Mouse (Mus musculus): Measurements from ENCODE around the gene Ppp1r21. TPM values are rescaled to one million over a fixed set of nuclear protein-coding genes. Genes with fewer than 3 reads are reported as not detected.

Ppp1r21 gene
- total and polyA plus RNA-seq, 3 experiments: 4.6 to 33.5 (median 31.8) TPM

GRCm38 (mm10) chr17:88626347-88626811 lies 96.5 kb downstream of the Ppp1r21 start:
- TF ChIP-seq POLR2AphosphoS5 (IDR thresholded peaks at IDR 0.05; ENCODE audit: insufficient replicate concordance, low read depth, low read length) (no peak), GATA2 (IDR thresholded peaks at IDR 0.05; ENCODE audit: borderline replicate concordance, low read depth, low read length) (no peak), TAL1 (conservative IDR thresholded peaks at IDR 0.05; ENCODE audit: low read depth, low read length) (no peak), CTCF (IDR thresholded peaks at IDR 0.05; ENCODE audit: low read depth, low read length) (no peak), GATA1 (IDR thresholded peaks at IDR 0.05; ENCODE audit: borderline replicate concordance, low read length) (no peak)
- DNase-seq (ENCODE audit: low spot score): no peak
- H3K27me3 ChIP-seq (ENCODE audit: insufficient read depth, low read length): peaks cover 8% of the 10 kb centered on the region; the same call in 1 of the 2 replicates
- H3K36me3 ChIP-seq (replicated peaks): no peaks in the 10 kb centered on the region
- no peaks in the 10 kb centered on the region for H3K9me3 ChIP-seq (replicated peaks)
- no peak overlapping the region for H3K4me3 ChIP-seq (ENCODE audit: low read depth, low read length)
- H3K4me1 ChIP-seq (ENCODE audit: insufficient read depth, low read depth, low read length): no peaks in the 10 kb centered on the region
- no peak for ATAC-seq (ENCODE audit: extremely low read depth, insufficient number of reproducible peaks, low FRiP score, poor library complexity, severe bottlenecking)

- Histone ChIP-seq H3K36me3 (replicated peaks) (no peaks in the 10 kb centered on the region), H3K9me3 (replicated peaks) (no peaks in the 10 kb centered on the region), H3K27me3 (ENCODE audit: insufficient read depth, low read length) (peaks cover 8% of the 10 kb centered on the region; the same call in 1 of the 2 replicates), H3K4me3 (ENCODE audit: low read depth, low read length) (no peak overlapping the region), H3K4me1 (ENCODE audit: insufficient read depth, low read depth, low read length) (no peaks in the 10 kb centered on the region)
- no peak for DNase-seq (ENCODE audit: low spot score)
- TF ChIP-seq TAL1 (conservative IDR thresholded peaks at IDR 0.05; ENCODE audit: low read depth, low read length) (no peak), POLR2AphosphoS5 (IDR thresholded peaks at IDR 0.05; ENCODE audit: insufficient replicate concordance, low read depth, low read length) (no peak), GATA1 (IDR thresholded peaks at IDR 0.05; ENCODE audit: borderline replicate concordance, low read length) (no peak), CTCF (IDR thresholded peaks at IDR 0.05; ENCODE audit: low read depth, low read length) (no peak), GATA2 (IDR thresholded peaks at IDR 0.05; ENCODE audit: borderline replicate concordance, low read depth, low read length) (no peak)
- no peak for ATAC-seq (ENCODE audit: extremely low read depth, insufficient number of reproducible peaks, low FRiP score, poor library complexity, severe bottlenecking)
Observed at GRCm38 (mm10) chr17:88627150-88627549, 97.2 kb downstream of the Ppp1r21 start.

- no peaks in the 10 kb centered on the region for H3K36me3 ChIP-seq (replicated peaks)
- H3K9me3 ChIP-seq (replicated peaks): no peaks in the 10 kb centered on the region
- TF ChIP-seq TAL1 (conservative IDR thresholded peaks at IDR 0.05; ENCODE audit: low read depth, low read length) (no peak), POLR2AphosphoS5 (IDR thresholded peaks at IDR 0.05; ENCODE audit: insufficient replicate concordance, low read depth, low read length) (no peak), CTCF (IDR thresholded peaks at IDR 0.05; ENCODE audit: low read depth, low read length) (no peak), GATA2 (IDR thresholded peaks at IDR 0.05; ENCODE audit: borderline replicate concordance, low read depth, low read length) (no peak), GATA1 (IDR thresholded peaks at IDR 0.05; ENCODE audit: borderline replicate concordance, low read length) (no peak)
- no peak for DNase-seq (ENCODE audit: low spot score)
- H3K4me3 ChIP-seq (ENCODE audit: low read depth, low read length): no peak overlapping the region
- H3K27me3 ChIP-seq (ENCODE audit: insufficient read depth, low read length): peaks cover 8% of the 10 kb centered on the region; the same call in 1 of the 2 replicates
- H3K4me1 ChIP-seq (ENCODE audit: insufficient read depth, low read depth, low read length): no peaks in the 10 kb centered on the region
- ATAC-seq (ENCODE audit: extremely low read depth, insufficient number of reproducible peaks, low FRiP score, poor library complexity, severe bottlenecking): no peak
Observed at GRCm38 (mm10) chr17:88628676-88629380, 98.9 kb downstream of the Ppp1r21 start.

DNA sequence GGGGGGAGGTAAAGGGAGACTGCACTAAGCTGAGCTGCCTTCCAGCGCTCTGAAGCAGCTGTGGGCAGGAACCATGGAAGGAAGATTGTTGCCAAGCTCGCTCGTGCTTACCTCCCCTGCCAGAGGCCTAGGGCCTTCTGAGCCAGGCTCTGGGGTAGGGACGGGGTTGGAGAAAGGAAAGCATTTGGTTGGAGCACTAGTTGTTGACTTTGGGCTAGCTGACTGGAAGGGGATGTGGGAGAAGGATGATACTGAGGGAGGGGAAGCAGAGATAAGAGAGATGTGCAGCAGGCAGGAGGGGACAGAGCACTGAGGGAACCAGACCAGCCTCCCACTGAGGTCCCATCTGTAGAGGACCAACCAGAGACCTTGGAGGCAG lies 99.5 kb downstream of the Ppp1r21 start:
- H3K27me3 ChIP-seq (ENCODE audit: insufficient read depth, low read length): peaks cover 8% of the 10 kb centered on the region; the same call in 1 of the 2 replicates
- ATAC-seq (ENCODE audit: extremely low read depth, insufficient number of reproducible peaks, low FRiP score, poor library complexity, severe bottlenecking) (no peak), DNase-seq (ENCODE audit: low spot score) (no peak)
- TF ChIP-seq GATA1 (IDR thresholded peaks at IDR 0.05; ENCODE audit: borderline replicate concordance, low read length): no peak
- TF ChIP-seq CTCF (IDR thresholded peaks at IDR 0.05; ENCODE audit: low read depth, low read length): no peak
- TF ChIP-seq POLR2AphosphoS5 (IDR thresholded peaks at IDR 0.05; ENCODE audit: insufficient replicate concordance, low read depth, low read length): no peak
- TF ChIP-seq TAL1 (conservative IDR thresholded peaks at IDR 0.05; ENCODE audit: low read depth, low read length): no peak
- no peak for TF ChIP-seq GATA2 (IDR thresholded peaks at IDR 0.05; ENCODE audit: borderline replicate concordance, low read depth, low read length)
- no peaks in the 10 kb centered on the region for H3K36me3 ChIP-seq (replicated peaks)
- H3K4me1 ChIP-seq (ENCODE audit: insufficient read depth, low read depth, low read length): no peaks in the 10 kb centered on the region
- H3K4me3 ChIP-seq (ENCODE audit: low read depth, low read length): no peak overlapping the region
- no peaks in the 10 kb centered on the region for H3K9me3 ChIP-seq (replicated peaks)

- Histone ChIP-seq H3K9me3 (replicated peaks) (no peaks in the 10 kb centered on the region), H3K4me3 (ENCODE audit: low read depth, low read length) (no peak overlapping the region), H3K27me3 (ENCODE audit: insufficient read depth, low read length) (peaks cover 8% of the 10 kb centered on the region; the same call in 1 of the 2 replicates), H3K4me1 (ENCODE audit: insufficient read depth, low read depth, low read length) (no peaks in the 10 kb centered on the region), H3K36me3 (replicated peaks) (no peaks in the 10 kb centered on the region)
- TF ChIP-seq CTCF (IDR thresholded peaks at IDR 0.05; ENCODE audit: low read depth, low read length): no peak
- no peak for ATAC-seq (ENCODE audit: extremely low read depth, insufficient number of reproducible peaks, low FRiP score, poor library complexity, severe bottlenecking)
- DNase-seq (ENCODE audit: low spot score): no peak
Observed at GRCm38 (mm10) chr17:88629931-88630553, 100.1 kb downstream of the Ppp1r21 start.

DNA sequence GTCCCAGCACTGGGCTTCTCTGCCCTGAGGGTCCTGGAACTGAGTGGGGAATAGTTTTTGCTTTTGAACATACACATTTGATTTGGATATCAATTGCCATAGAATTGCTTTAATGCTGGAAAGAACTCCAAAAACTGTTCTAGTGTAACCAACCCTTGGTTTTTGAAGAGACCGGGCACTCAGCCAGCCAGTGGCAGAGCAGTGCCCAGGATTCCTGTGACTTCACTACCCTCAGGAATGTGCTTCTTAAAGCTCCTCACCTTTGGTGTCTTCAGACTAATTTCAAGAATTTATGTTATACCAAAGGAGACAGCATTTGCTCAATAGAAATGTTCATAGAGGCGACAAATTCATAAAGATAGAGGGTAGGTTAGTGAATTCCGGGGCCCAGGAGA lies 100.6 kb downstream of the Ppp1r21 start:
- DNase-seq (ENCODE audit: low spot score) (no peak), ATAC-seq (ENCODE audit: extremely low read depth, insufficient number of reproducible peaks, low FRiP score, poor library complexity, severe bottlenecking) (no peak)
- H3K4me3 ChIP-seq (ENCODE audit: low read depth, low read length): no peak overlapping the region
- peaks cover 5% of the 10 kb centered on the region; the same call in 1 of the 2 replicates for H3K27me3 ChIP-seq (ENCODE audit: insufficient read depth, low read length)
- no peaks in the 10 kb centered on the region for H3K9me3 ChIP-seq (replicated peaks)
- TF ChIP-seq CTCF (IDR thresholded peaks at IDR 0.05; ENCODE audit: low read depth, low read length) (no peak), TAL1 (conservative IDR thresholded peaks at IDR 0.05; ENCODE audit: low read depth, low read length) (no peak), GATA2 (IDR thresholded peaks at IDR 0.05; ENCODE audit: borderline replicate concordance, low read depth, low read length) (no peak), POLR2AphosphoS5 (IDR thresholded peaks at IDR 0.05; ENCODE audit: insufficient replicate concordance, low read depth, low read length) (no peak), GATA1 (IDR thresholded peaks at IDR 0.05; ENCODE audit: borderline replicate concordance, low read length) (no peak)
- no peaks in the 10 kb centered on the region for H3K36me3 ChIP-seq (replicated peaks)
- no peaks in the 10 kb centered on the region for H3K4me1 ChIP-seq (ENCODE audit: insufficient read depth, low read depth, low read length)
